Mouse (Mus musculus): ENCODE data around the gene Cngb1.
A peak's percentile ranks its signal among the peaks of the same experiment; 100 is the strongest.

The Cngb1 gene

DNA sequence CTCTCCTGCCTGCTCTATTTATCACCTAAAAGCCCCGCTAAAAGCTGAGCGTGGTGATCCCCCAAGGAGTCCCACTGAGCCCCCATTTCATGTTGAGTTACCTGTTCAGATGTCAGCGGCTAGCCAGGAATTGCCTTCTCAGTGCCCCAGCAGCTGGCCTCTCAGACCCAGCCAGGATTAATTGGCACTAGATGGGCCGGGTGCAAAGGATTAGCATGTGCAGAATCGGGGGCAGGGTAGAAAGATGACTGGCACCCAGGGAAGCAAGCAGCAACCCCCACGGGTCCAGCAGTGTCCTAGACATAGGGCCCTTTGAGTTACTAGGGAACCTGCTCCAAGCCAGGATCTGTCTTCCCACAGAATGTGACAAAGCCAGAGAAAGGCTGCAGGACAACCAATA lies at the start of gene Cngb1:
Cngb1 (minus strand) TSS at position 155 of the 400 bp plus-strand sequence.
- DNase-seq (ENCODE audit: low read depth): no peak

GRCm38 (mm10) chr8:95354606-95355005 lies 48.2 kb upstream of the Cngb1 start:
- DNase-seq (ENCODE audit: low read depth): no peak

DNA sequence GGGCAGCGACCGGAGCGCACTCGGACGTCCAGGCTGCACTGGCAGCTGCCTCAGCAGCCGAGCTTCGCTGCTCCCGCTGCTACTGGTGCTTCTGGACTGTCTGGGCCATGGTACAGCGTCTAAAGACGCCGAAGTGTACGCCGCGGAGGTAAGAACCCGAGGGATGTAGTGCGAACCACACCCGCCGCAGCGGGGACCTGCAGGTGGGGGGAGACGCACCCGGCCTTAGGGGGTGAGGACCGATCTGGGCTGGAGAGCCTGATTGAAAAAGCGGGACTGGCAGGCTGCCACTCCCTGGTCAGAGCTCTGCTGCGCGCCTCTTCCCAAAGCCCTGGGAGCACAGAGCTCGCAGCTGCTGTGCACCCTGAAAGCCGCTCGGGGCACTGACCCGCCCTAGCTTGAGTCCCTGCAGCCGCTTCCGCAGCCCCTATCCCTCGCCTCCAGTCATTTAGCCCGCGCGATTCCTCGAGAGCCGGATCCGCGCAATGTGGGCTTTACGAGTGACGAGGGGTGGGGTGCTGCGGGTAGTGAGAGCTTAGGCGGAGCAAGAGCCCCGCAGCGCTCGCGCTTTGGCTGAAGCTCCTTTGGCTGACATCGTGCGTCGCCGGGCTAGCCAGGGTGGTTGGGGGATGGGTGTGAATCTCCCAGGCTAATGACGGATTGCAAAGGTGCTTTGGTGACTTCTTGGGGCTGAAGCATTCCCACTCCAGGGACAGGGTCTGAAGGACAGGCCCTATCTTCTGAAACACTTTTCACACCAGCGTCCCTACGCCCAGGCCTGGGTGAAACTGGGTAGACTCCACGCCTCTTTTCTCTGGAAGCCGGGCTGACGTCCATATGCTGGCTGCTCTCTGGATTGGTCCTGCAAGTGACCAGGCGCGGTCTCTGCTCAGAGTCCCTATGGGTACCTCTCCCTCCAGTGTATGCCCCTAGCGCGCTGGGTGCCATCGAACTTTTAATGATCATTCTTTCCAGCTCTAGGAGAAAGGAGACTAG lies 46.8 kb upstream of the Cngb1 start:
- DNase-seq (ENCODE audit: low read depth): no peak

DNA sequence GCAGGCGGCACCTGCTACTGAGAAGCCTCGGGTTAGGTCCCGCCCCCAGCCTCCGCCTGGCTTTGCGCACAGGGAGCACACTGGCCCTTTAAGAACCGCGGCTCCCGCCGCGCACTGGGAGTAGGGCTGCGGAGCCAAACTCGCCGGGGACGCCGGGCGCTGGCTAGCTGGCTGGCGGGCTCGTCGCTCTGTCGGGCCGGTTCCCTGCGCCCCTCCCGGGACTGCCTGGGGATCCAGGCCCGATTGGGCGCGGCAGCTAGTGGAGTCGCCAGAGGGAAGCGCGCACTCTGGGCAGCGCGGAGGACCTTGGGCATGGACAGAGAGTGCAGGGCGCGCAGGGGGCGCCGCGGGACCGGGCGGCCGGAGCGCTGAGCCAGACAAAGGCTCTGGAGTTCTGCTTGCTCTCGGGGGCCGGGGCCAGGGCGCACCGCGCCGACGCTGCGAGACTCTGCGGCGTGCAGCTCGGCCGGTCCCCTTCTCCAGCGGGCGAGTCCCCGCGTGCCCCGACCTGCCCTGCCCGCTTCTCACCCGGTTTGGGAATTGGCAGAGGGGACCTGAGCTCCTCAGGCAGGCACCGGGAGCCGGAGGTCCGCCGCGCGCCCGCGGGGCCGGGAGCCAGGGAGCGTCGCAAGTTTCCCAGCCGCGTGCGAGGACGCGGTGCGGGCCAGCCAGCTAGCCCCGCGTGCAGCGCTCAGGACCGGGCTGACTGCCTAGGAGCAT lies 45.9 kb upstream of the Cngb1 start, which contains the start of gene Mmp15:
Mmp15 (plus strand) TSS at position 118 of the 720 bp plus-strand sequence.
- no peak for DNase-seq (ENCODE audit: low read depth)

GRCm38 (mm10) chr8:95351461-95351860 lies 45.1 kb upstream of the Cngb1 start:
- DNase-seq (ENCODE audit: low read depth): no peak

GRCm38 (mm10) chr8:95348811-95349630 lies 42.6 kb upstream of the Cngb1 start:
- no peak for DNase-seq (ENCODE audit: low read depth)

DNA sequence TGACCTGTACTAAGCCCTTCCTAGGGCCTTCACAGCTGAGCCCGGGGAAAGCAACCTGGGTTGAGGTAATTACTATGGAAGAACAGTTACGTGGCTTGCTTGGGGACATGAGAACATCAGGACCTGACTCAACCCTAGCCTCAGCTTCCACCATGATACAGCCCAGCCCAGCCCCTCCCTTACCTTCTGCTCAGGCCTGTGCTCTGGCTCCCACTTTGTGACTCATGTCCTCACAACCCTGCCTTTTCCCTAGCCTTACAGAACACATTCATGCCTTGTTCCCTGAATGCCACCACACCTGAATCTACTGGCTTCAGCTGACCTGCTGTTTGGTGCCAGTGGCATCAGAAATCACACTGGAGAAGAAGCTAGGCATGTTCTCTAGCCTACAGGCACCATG lies 42.0 kb upstream of the Cngb1 start:
- no peak for DNase-seq (ENCODE audit: low read depth)

- DNase-seq (ENCODE audit: low read depth): peak; percentile 72
Observed at GRCm38 (mm10) chr8:95346643-95347545, 40.5 kb upstream of the Cngb1 start.

- no peak for DNase-seq (ENCODE audit: low read depth)
Observed at GRCm38 (mm10) chr8:95344668-95345067, 38.3 kb upstream of the Cngb1 start.

DNA sequence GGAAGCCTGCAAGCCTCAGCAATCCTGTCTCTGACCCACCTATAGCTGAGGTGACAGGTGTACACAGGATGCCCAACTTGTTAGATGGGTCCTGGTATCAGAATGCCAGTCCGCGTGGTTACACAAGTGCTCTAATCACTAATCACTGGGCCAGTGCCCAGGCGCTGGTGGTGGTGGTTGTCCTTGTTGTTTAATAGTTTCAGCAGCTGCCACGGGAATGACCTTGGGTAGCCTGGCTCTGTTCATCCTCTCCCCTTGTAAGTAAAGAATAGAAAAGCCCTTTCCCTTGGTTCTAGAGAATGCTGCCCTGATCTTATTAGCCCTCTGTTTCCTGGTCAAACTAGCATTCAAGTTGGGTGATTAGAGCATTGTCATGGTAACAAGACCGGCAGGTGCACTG lies 35.3 kb upstream of the Cngb1 start:
- no peak for DNase-seq (ENCODE audit: low read depth)

- no peak for DNase-seq (ENCODE audit: low read depth)
Observed at GRCm38 (mm10) chr8:95336363-95336762, 30.0 kb upstream of the Cngb1 start.

DNA sequence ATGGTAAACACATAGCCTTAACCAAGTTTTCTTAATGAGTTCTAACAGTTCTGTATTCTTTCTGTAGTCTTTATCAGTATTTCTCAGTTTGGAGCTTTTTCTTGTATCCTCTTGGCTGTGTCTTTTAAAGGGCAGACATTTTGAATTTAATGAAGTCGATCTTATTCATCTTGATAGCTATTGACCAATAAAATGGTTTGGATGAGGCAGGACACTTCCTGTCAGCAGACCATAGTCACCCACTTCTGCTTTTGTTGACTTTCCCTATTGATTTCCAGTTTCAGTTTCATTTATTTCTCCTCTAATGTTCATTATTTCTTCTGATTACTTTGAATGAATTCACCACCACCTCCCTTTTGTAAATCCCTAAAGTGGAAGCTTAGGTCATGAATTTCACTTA lies 29.3 kb upstream of the Cngb1 start:
- DNase-seq (ENCODE audit: low read depth): no peak

DNA sequence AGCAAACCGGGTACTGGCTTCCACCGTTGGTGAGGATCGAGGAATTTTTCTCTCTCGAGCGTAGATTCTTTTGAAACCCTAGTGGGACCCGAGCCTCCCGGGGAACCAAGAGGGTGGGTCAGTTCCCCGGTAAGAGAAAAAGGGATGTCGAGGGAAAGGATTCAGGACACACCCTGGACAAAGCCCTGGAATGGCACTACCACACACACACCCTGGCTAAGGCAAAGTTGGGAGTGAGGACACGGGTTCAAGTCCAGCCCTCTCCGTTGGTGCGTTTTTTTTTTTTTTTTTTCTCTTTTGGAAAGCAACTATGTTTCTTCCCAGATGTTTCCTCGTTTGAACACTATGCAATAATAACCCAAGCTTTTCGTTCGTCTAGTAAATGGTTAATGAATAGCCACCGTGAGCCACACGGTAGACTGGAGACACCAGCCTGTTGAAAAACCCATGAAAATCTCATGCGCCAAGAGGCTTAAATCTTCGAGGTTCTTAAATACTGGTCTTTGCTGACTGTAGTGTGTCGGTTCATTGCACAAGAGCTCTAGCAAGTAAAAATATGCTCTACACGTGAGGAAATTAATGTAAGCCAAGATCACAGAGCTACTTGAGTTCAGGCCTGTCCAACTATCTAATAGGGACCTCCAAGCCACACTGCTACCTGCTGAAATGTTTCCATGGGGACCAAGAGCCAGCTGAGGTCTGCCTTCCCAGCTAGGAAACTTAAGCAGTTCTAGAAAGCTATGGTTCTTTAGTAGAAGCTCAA lies 26.2 kb upstream of the Cngb1 start:
- DNase-seq (ENCODE audit: low read depth): no peak

DNA sequence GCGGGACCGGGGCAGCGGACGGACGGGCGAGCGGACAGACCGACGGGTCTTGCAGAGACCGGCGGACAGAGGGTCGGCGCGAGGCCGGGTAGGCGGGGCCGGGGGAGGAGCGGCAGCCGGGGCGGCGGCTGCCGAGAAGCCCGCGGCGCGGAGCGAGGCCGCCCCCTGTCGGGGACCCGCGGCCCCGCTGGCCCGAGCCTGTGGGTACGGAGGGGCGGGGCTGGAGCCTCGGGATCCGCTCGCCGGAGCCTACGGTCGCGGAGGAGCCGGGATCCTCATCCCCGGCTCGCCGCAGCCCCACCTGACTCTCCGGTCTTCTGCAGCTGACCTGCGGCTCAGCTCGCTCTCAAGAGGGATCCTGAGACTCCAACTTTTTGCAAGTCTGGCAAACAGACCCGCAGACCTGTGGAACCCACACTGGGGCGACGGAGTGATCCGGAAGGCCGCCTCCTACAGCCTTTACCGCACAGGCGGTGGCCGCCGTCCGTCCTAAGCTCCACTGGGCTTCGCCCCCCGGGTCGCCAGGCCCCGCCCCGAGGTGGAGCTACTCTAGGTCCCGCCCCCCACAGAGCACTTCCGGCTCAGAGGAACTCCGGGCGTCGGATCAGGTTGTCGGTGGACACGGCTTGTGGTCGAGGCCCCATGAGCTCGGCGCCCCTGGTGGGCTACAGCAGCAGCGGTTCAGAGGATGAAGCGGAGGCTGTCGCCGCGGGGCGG lies 25.5 kb upstream of the Cngb1 start, which contains the start of the genes Zfp319 and Usb1:
Zfp319 (minus strand) TSS at position 231 of the 717 bp plus-strand sequence.
Usb1 (plus strand) TSS at position 565 of the 717 bp plus-strand sequence.
- peak; percentile 95 for DNase-seq (ENCODE audit: low read depth)

DNA sequence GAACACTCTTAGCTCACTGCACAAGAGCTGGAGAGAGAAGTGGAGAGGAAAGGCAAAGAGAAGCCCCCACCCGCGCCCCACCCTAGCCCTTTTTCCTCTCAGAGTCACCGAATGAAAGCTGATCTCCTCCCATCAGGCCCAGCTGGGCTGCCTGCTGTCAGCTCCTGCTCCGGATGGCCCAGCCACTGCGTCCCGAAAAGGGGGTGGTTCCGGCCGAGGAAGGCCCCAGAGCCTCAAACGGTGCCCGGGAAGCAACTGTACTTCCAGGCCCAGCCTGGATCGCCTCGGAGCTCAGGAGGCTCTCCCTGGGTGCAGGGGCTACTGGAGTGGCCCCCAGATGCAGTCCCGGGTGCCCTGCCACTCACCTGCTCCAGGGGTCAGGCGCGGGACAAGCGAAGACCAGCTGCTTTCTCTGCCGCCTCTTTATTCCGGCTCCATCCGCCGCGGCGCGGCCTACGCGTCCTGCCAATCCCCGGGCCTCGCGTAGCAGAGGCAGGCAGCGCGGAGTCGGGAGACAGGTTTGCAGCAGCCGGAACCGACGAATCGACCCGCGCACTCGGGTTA lies 24.9 kb upstream of the Cngb1 start:
- no peak for DNase-seq (ENCODE audit: low read depth)

DNA sequence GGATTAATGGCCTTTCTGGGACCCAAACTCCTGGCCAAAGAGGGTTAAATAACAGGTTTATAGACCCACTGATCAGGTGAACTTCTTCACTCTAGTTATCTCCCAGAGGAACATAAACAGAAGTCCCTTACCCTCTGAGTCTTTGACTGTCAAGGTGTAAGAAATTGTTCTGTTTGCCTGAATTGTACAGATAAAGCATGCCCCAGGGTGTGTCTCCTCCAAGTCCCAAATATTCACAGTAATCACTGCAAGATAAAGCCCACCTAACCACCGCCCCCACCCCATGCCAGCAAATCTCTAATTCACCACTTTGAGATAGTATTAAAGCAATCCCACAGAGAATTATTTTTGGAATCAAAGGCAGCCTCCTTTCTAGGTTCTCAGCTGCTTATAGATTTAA lies 24.0 kb upstream of the Cngb1 start:
- DNase-seq (ENCODE audit: low read depth): no peak

GRCm38 (mm10) chr8:95327866-95328465 lies 21.6 kb upstream of the Cngb1 start:
- DNase-seq (ENCODE audit: low read depth): no peak

- no peak for DNase-seq (ENCODE audit: low read depth)
Observed at GRCm38 (mm10) chr8:95326822-95327221, 20.4 kb upstream of the Cngb1 start.

DNA sequence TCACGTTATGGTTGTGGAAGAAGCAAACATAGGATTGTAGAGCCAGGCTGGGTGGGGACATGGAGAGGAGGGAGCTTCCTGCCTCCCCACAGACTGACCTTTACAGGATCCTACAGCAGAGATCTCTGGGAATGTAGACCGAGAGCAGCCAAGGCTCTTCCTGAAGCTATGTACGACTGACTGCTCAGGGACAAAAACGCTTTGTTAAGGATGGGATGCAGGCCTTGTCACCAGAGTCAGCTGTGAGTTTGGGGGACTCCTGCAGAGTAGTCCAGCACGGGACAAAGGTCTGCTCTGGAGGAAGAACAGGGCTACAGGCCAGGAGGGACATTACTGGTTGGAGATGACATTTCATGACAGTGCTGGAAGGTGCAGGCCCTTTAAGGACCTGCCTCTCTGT lies 18.3 kb upstream of the Cngb1 start:
- DNase-seq (ENCODE audit: low read depth): no peak

All from induced T-regulatory cell, adult 2 months (primary cell).